Mouse (Mus musculus) mesoderm, embryonic 11.5 days (tissue): ENCODE results near the gene Opcml.

Experiments
- DNase-seq: peaks from one replicate; pipeline ENCODE4 v3.0.0-alpha.2; 2012; ENCODE audit warnings: low read depth, low spot score

The Opcml gene

GRCm38 (mm10) chr9:28153748-28154147 lies 363.2 kb downstream of the Opcml start:
- DNase-seq = peak; percentile 12

- DNase-seq = no peak
Observed at GRCm38 (mm10) chr9:28157092-28157491, 366.5 kb downstream of the Opcml start.

GRCm38 (mm10) chr9:28160953-28161352 lies 370.4 kb downstream of the Opcml start:
- no peak for DNase-seq

- no peak for DNase-seq
Observed at GRCm38 (mm10) chr9:28163946-28164345, 373.4 kb downstream of the Opcml start.

GRCm38 (mm10) chr9:28171890-28172289 lies 381.3 kb downstream of the Opcml start:
- peak; percentile 56 for DNase-seq

- DNase-seq = no peak
Observed at GRCm38 (mm10) chr9:28177052-28177451, 386.5 kb downstream of the Opcml start.

GRCm38 (mm10) chr9:28178123-28178887 lies 387.7 kb downstream of the Opcml start:
- no peak for DNase-seq

GRCm38 (mm10) chr9:28181916-28182315 lies 391.3 kb downstream of the Opcml start:
- DNase-seq = no peak

GRCm38 (mm10) chr9:28190226-28190625 lies 399.7 kb downstream of the Opcml start:
- DNase-seq = no peak

GRCm38 (mm10) chr9:28190751-28191150 lies 400.2 kb downstream of the Opcml start:
- no peak for DNase-seq

GRCm38 (mm10) chr9:28196550-28196949 lies 406.0 kb downstream of the Opcml start:
- DNase-seq = no peak

- no peak for DNase-seq
Observed at GRCm38 (mm10) chr9:28197061-28197460, 406.5 kb downstream of the Opcml start.

GRCm38 (mm10) chr9:28197631-28198030 lies 407.1 kb downstream of the Opcml start:
- DNase-seq = peak; percentile 52

GRCm38 (mm10) chr9:28198106-28198694 lies 407.6 kb downstream of the Opcml start:
- DNase-seq = no peak

GRCm38 (mm10) chr9:28207441-28207840 lies 416.9 kb downstream of the Opcml start:
- no peak for DNase-seq

GRCm38 (mm10) chr9:28208696-28209095 lies 418.1 kb downstream of the Opcml start:
- DNase-seq = no peak

GRCm38 (mm10) chr9:28211877-28212276 lies 421.3 kb downstream of the Opcml start:
- DNase-seq = no peak

GRCm38 (mm10) chr9:28213893-28214292 lies 423.3 kb downstream of the Opcml start:
- DNase-seq = no peak

GRCm38 (mm10) chr9:28218026-28218646 lies 427.6 kb downstream of the Opcml start:
- no peak for DNase-seq

- no peak for DNase-seq
Observed at GRCm38 (mm10) chr9:28222726-28223125, 432.2 kb downstream of the Opcml start.

GRCm38 (mm10) chr9:28225824-28226569 lies 435.4 kb downstream of the Opcml start:
- no peak for DNase-seq

- DNase-seq = no peak
Observed at GRCm38 (mm10) chr9:28226570-28226951, 436.0 kb downstream of the Opcml start.
